Mouse (Mus musculus) testis, postnatal 10 days (tissue): Measurements from ENCODE around the gene Atp2b1.

Experiments
- DNase-seq: peaks from one replicate; pipeline ENCODE4 v3.0.0; 2021; ENCODE audit warnings: low spot score

The Atp2b1 gene

DNA sequence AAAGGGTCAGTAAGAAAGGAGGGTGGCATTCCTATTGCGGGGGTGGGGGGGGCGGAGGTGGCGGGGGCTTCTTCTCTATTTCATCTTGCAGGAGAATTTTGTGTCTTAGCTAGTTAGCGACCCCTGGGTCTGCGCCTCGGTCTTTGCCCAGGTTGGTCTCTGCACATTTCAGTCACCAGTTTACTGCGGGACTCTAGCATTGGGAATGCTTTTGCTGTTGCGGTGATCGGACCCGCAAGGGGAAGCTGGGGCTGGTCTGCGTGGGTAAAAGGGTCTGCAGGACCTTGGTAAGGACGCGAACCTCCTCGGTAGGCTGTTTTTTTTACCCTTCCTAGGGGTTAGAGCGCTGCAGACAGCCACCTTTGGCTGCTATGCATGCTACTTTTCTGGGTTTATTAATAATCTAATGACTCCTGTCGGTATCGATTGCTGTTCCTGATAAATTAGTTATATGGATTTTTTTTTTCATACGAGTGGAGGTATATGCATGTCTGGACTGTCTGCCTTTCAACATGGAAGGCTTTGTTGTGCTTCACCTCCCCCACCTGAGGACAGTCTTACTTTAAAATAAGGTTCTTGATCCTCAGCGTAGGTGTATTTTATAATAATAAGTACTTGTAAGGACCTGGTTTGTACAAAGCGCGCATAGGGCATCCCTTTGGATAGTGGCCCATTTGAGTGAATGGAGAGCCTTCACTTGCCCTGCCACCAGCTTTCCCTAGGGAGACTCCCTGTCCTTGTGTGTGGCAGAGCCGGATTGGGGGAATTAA lies 2.0 kb downstream of the Atp2b1 start:
- DNase-seq, result no peak

DNA sequence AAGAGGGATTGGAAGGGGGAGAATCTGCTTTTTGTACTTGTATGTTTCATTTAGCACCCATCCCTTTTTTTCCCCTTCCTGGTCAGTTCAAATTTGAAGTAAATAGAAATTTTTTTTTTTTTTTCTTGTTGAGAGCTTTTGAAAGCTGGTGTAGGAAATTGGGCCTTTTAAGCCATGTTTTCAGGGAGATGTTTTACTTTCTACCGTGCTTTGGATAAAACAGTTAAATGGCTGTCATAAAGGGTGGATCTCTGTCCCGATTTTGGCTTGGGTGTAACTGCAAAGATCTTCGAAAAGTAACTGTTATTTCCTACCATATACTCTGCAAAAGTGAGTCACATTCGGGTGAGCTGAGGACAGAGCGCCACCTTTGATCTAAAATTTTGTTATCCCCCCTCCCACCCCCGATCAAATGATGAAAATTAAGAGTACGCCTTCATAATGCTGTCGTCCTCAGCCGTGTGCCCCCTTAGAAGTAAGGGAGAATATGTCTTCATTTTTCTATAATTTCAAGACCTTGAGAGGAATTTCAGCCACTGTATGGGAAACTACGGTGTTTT lies 2.7 kb downstream of the Atp2b1 start:
- no peak for DNase-seq

- DNase-seq, result no peak
Observed at GRCm38 (mm10) chr10:98925081-98925480, 10.9 kb downstream of the Atp2b1 start.

DNA sequence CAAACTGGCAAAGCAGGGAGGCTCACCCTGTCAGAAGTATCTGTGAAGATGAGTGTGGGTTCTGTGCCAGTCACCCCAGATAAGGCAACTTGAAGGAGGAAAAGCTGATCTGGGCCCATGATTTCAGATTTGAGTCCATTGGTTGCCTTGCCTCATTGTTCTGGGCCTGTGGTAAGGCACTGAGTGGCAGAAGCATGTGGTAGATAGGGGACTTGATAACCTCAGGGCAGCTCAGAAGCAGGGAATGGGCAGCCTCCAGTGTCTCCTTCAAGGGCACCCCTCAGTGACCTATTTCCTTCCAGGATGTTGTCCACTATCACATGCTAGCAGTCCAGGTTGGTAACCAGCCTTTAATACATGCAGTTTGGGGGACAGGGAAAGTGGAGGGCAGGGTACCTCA lies 12.8 kb downstream of the Atp2b1 start:
- no peak for DNase-seq

- no peak for DNase-seq
Observed at GRCm38 (mm10) chr10:98929444-98929843, 15.2 kb downstream of the Atp2b1 start.

DNA sequence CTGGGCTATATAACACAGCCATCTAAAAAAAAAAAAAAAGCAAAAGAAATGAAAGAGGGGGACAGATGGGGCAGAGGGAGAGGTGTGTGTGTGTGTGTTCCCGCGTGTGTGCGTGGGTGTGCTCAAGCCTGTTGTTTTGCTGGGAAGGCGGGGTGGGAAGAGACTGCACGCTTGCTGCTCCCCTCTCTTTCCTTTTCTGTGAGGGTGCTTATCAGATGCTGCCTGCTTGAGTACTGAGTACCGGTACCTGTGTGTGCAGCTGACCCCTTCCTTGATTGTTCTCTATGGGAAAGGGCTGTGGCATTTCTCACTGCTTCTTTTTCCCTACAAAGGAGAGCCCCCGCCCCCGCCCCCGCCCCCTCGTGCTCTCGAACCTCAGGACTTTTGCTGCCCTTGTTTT lies 15.9 kb downstream of the Atp2b1 start:
- no peak for DNase-seq

DNA sequence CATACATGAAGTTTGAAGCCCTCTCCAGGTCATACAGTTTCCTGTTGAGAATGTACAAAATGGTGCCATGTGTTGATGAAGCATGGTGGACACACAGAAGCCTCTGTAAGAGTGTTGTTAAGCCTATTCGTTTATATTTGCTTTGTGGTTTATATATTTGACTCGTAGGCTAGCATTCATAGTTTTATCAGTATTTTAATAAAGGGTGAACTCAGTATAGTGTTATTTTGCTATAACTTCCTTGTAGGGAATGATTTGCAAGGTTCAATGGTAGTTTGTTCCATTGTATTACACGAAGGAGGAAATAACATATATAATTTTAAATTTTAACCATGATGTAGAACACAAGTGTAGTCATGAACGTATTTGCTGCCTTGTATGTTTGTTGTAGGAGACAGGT lies 25.9 kb downstream of the Atp2b1 start:
- no peak for DNase-seq

DNA sequence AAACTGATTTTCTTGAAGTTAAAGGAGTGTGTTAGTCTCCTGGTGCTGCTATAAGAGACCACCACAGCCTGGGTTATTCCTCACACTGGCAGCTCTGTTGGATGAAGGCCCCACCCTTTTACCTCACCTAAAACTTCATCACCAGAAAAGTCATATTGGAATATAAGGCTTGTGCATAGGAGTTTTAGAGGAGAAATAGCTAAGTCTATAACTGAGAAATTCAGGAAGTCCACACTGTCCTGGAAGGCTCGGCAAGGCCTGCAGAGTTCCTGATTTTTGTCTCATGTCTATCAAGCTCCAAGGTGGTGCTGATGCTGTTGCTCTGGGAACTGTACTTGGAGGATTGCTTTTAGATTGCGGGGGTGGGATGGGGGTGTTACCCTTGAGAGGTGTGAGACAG lies 26.6 kb downstream of the Atp2b1 start:
- DNase-seq, result no peak

DNA sequence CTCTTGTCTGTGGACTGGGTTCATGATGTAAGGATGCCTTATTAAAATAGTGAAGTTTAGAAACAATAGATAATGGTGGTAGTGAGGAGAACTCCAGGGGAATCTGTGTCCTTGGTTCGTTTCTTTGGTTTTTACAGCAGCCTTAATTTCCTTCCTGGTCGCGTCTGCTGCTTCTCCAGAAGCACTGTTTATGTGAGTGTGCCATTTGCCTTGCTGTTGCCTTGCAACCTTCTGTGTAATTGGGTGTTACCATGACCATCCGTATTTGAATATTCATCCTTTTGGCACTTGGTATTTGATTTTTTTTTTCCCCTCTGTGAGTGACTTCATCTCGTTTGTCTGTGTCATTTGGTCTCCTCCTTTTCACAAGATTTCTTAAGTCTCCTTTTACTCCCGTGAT lies 27.8 kb downstream of the Atp2b1 start:
- DNase-seq, result no peak

- no peak for DNase-seq
Observed at GRCm38 (mm10) chr10:98942999-98943398, 28.8 kb downstream of the Atp2b1 start.

GRCm38 (mm10) chr10:98943894-98944293 lies 29.7 kb downstream of the Atp2b1 start:
- no peak for DNase-seq

DNA sequence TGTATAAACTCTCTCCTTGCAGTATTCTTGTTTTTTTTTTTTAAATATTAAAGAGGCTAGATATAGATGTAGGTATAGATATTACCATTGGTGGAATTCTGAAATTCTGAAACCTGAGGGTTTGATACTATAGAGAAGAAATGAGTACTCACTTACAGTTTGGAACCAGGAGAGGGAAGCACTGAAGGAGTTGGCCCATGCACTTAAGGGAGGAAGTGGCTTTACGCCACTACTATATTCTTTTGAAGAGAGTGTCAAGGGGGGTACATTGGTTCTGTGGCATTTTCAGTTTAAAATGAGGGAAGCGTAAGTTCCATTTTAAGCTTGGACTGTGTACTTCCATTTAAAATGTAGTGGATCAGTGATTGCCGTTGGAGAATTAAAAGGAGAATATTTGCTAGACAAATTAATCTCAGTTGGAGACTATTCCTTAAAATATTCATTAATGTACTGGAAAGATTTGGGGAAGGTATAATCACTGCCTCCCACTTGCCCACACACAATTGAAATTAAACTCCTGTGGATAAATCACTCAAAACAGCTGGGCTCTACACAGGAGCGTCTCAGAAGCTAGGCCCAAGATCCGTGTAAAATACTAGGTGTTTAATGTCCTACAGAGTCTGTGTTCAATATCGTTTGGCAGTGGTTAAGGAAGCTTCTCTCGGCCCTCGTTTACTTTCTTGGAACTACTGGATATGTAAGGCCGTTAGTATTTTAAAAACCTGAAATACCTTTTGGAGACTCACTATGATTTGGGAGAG lies 32.0 kb downstream of the Atp2b1 start:
- DNase-seq, result no peak

- DNase-seq, result no peak
Observed at GRCm38 (mm10) chr10:98947206-98947605, 33.0 kb downstream of the Atp2b1 start.

GRCm38 (mm10) chr10:98948096-98948495 lies 33.9 kb downstream of the Atp2b1 start:
- no peak for DNase-seq

DNA sequence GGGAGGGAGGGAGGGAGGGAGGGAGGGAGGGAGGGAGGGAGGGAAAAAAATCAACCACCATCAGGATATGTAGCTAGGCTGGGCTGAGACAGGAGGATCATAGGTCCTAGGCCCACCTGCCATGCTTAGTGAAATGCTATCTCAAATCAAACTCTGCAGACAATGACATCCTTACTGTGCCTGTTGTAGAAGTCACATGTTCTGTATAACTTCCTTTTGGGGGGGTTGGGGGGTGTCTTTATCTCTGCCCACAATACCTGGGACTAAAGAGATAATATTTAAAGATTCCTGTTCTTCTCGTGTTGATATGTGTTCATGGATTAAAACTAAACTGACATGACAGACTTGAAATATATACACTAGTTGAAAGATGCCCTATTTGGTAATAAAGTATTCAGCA lies 35.5 kb downstream of the Atp2b1 start:
- DNase-seq, result no peak

DNA sequence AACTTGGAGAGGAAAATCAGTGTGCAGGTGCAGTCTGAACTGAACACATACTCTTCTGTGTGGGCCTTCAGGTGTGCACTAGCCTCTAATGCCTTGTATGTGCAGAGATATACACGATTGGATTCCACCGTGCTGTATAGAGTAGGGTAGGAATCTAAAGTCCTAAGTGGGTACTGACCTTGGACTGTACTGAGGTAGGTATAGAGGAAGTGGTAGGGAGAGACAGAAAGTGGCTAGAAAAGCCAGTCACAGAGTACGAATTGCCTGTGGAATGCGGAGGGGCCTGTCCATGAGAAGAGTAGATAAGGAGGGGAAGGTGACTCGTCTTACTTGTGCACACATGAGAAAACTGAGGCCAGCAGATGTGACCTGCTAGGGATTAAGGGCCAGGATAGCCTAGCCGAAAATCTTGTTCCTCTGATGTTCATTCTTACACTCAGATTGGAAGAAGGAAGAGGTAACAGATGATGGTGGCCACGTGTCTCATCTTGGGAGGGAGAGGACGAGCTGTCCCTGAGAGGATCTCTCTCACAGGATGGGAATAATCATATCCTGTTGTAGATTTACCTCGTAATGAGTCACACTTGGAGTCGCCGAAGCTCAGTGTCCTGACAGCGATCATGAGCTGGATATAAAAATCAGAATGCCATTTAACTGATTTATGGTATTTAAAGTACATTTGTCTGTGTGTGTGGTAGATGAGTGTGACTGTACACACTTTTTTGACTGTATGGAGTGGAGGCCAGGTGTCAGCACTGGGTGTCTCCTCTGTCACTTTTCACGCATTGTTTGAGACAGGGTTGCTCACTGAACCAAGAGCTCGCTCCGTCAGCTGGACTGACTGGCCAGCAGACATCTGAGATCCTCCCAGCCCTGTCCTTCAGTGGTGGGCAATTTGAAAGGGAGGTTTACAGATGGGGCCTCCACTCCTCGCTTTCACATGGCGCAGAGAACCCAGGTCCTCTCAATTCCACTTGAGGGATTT lies 37.4 kb downstream of the Atp2b1 start:
- DNase-seq, result no peak

GRCm38 (mm10) chr10:98954230-98954993 lies 40.2 kb downstream of the Atp2b1 start:
- no peak for DNase-seq

DNA sequence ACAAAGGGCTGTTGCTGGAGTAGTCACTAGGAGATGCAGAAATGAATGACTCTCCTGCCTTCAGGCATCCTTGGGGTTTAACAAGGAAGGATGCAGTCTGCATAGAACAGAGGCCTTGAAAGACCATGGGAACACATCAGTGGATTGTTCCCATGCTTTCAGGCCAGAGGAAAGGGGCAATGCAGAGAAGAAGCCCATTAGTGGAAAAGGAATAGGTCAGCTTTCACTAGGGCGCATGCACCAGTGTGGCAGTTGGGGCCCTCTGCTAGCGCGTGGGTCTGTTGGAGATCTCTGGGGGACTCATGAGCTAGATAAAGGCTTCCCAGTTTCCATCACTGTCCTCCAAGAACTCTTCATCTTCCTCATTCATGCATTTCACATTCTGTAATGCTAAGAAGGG lies 41.9 kb downstream of the Atp2b1 start:
- no peak for DNase-seq

DNA sequence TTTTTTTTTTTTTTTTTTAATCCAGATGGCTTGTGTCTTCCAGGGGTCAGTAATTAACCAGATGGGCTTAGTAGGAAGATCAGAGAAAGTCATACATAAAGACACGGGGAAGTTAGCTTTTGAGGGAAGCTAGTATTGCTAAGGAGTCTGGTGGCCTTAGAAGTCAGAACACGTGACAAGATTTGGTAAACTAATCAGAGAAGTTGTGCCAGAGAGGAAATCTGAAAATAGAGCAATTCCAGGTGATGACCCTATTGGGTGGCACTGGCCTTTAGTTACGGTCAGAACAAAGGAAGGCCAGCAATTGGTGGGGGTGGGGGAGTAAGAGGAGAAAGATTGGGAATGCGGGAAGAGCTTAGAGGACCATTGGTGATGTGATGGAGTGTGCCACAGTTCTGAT lies 44.5 kb downstream of the Atp2b1 start:
- DNase-seq, result no peak

DNA sequence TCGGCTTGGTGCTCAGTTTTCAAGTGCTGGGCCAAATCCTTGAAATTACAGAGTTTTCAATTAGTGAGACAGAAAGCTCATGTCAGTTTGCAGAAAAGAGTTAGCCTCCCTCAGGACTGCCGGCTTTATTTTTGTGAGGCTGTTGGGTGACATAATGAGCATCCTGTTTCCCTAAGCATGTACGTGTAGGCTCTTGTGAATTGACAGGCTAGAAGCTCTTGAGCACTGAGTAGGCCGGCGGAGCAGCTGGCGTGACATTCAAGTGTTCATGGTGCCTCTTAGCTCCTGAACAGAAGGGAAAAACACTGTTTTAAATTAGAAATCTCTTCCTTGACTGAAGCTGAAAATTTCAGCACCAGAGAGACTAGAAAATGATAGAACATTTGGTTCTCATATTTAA lies 45.2 kb downstream of the Atp2b1 start:
- no peak for DNase-seq

- DNase-seq, result no peak
Observed at GRCm38 (mm10) chr10:98960911-98961310, 46.7 kb downstream of the Atp2b1 start.
